Mouse (Mus musculus) gastrocnemius, adult 2 months (tissue): ENCODE results near the gene Utp14b. TPM values are rescaled to one million over a fixed set of nuclear protein-coding genes. Genes with fewer than 3 reads are reported as not detected.
A peak's percentile ranks its signal among the peaks of the same experiment; 100 is the strongest.

Source experiments
- DNase-seq: peaks from one replicate; pipeline ENCODE4 v3.0.0; 2022
- H3K27ac ChIP-seq: fragments of 200-600 bp; 2 replicates; pipeline ENCODE4 v1.8.1; 2022; ENCODE audit warnings: mild to moderate bottlenecking
- H3K4me3 ChIP-seq: fragments of 200-600 bp; 2 replicates; pipeline ENCODE4 v1.8.1; 2022; ENCODE audit warnings: mild to moderate bottlenecking, moderate library complexity
- CTCF ChIP-seq: fragments of 200-600 bp; IDR thresholded peaks from 2 replicates; pipeline ENCODE4 v1.8.1; 2022; ENCODE audit warnings: antibody characterized with exemption, mild to moderate bottlenecking, moderate library complexity
- intact Hi-C: fragments of 180-260 bp; cut with DNase I; formaldehyde crosslinking; loops from one replicate; pipeline ENCODE4 v1.15.1; 2025
- long read RNA-seq, 2 experiments: library from polyadenylated mRNA; stranded (forward); transcript quantifications; one replicate each; pipeline ENCODE4 v2.0.0; 2021
- total RNA-seq, 2 experiments: library from RNA; stranded (reverse); gene quantifications; 2 replicates each; pipeline ENCODE4 v1.2.3; 2021

Utp14b gene
- total RNA-seq = 1 to 10 TPM; 1.6 to 2.6 TPM
- long read RNA-seq, experiment 1 = 0 reads
- long read RNA-seq, experiment 2 = 0 reads

DNA sequence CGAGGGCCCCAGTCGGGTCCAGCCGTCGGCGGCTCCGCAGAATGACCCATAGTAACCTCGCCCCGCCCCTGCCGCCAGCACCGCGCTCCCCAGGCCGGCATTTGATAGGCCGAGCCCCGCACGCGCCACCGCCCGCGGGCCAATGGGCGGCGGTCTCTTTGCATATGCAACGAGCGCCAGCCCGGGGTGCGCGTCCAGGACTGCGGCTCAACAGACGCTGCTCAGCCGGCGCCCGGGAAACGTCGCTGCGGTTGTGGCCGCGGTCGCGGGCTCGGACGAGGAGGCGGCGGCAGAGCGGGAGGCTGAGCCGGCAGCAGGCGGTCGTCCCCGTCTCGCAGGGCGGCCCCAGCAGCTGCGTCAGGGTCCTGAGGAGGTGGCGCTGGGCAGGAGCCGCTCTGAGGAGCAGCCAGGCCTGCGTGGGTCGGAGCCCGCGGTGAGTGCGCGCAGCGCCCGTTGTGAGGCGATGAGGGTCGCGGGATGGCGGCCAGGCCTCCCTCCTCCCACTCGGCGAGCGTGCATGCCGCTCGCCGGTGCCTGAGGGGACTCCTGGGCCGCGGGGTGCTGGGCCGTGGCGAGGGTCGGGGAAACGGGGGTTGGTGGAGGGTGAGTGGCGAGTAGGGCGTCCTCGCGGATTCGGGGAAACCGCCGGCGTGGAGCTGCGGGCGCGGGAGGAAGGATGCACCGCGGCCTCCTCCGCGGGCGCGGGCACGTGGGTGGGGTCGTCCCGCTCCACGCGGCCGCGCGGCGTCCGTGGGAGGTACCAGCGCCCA is at the start of gene Utp14b, which contains the start of gene Acsl3:
TSS of gene Utp14b (plus strand) at position 368 of the 770 bp plus-strand sequence.
TSS of gene Acsl3 (plus strand) at position 155 of the 770 bp plus-strand sequence.
- H3K27ac ChIP-seq = peak within 1 kb of the TSS; percentile 93
- intact Hi-C loops = loop anchor here (1.0 to 5.0 kb wide), 2 partner anchors 46 to 121 kb away; no protein-coding TSS in a partner anchor
- peak; percentile 99 for DNase-seq
- H3K4me3 ChIP-seq = peak within 1 kb of the TSS; percentile 99
- no peak for TF ChIP-seq CTCF

DNA sequence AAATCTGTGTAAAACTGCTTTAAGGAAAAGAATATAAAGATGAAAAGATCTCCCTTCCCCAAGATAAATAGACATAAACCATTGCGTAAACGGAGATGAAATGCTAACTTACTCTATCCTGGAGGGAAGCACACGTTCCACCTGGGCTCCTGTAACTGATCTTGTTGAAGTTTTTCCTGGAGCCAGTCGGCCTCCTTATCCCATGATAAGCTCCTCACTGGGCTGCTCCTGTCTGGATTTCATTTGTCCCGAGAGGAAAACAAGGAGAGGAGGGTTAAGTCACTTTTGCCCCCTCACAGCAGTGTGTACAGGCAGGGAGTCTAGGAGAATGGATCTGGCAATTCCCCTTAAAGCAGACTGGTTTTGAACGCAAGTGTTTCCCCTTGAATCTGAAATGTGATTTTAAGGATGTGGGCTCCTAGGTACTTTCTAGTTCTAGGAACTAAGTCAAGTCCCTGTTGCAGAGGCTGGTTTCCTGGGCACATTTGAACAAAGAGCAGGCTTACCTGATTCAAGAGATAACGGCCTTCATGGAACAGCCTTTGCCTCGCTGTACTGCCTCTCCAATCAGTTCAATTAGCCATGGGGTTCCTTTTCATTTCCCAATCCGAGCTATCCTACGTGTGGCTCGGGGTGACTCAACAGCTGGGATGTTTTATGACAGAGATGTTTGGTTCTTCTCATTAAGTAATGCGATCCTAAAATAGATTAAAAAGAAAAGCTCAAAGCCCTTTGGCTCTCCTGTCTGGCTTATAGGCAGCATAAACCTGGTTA is 48.5 kb upstream of the Utp14b start:
- Histone ChIP-seq H3K4me3 (no peak overlapping the region; the same call in none of the 2 replicates), H3K27ac (peak overlapping the region; percentile 64)
- TF ChIP-seq CTCF = no peak
- DNase-seq = no peak
- intact Hi-C loops = no loop called here

DNA sequence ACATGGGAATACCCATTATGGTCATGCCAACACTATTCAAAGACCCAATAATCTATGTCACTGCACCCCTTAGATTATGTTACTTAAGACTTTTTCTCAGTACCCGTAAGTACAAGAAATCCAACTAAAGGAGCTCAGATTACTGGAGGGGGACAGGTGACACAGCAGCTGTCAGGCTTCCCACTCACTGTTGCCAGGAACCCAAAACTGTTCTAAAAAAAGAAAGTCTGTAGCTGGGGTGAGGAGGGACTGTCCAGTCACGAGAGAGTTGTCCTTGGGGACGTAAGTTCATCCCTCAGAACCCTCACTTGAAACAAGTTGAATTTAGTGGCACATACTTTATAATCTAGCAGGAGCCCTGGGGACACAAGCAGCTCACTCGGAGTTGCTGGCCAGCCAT is 46.8 kb upstream of the Utp14b start:
- intact Hi-C loops = loop anchor here (5.0 kb wide), 1 partner anchor 46 kb away; the partner anchor contains the start of genes Acsl3 and Utp14b
- Histone ChIP-seq H3K4me3 (peak overlapping the region; percentile 21; the same call in 1 of the 2 replicates), H3K27ac (peak overlapping the region; percentile 81)
- TF ChIP-seq CTCF = no peak
- DNase-seq = peak; percentile 59

DNA sequence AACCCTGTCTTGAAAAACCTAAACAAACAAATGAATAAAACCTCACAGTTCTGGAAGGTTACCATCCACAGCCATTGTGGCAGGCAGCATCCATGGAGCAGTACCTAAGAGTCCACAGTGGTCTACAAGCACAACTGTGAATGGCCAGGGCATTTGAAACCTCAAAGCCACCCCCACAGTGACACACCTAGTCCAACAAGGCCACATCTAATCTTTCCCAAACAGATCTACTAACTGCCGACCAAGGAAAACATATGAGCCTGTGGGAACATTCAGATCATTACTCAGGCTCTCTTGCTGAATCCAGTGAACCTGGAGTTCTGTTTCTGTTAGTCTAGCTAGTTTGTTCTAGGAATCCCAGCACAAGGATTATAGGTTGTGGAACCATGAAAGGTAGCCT is 44.9 kb upstream of the Utp14b start:
- no peak for DNase-seq
- H3K4me3 ChIP-seq = no peak overlapping the region
- peak overlapping the region; percentile 64 for H3K27ac ChIP-seq
- intact Hi-C loops = loop anchor here (5.0 kb wide), 1 partner anchor 44 kb away; the partner anchor contains the start of genes Acsl3 and Utp14b
- no peak for TF ChIP-seq CTCF

DNA sequence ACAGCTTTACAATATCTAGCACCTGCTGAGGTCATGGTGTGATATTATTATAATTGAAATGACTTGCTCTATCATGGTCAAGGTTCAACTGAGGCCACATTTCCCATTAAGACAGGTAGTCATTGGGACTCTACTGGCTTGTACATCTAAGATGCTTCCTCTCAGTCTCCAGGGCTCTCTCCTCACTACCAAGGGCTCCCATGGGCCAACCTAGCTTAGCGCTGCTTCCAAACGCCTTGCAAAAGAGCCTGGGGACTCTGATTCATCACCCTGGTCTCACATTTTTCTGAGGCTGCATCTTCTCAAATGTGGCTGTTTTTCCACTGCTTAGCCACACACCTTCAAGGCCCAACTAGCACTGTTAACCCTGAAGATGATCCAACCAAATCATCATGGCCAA is 33.5 kb upstream of the Utp14b start:
- Histone ChIP-seq H3K4me3 (no peak overlapping the region), H3K27ac (no peak overlapping the region)
- TF ChIP-seq CTCF = no peak
- DNase-seq = no peak
- intact Hi-C loops = no loop called here

DNA sequence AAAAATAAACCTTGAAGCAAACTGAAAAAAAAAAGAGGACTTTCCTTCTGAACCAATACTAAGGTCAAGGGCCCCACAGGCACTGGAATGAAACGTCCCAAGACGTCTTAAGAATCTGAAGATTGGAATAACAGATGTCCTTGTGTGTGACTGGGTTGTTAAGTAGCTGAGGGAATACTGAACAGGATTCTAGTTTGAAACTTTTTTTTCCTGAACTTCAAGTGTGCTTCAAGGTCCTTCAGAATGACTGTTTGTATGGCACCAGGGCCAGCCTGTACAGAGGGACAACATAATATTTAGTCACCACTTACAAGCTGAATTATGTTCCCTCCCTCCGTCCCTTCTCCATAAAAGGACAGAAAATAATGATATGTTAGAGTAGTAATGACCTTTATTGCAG is 23.4 kb upstream of the Utp14b start:
- intact Hi-C loops = no loop called here
- TF ChIP-seq CTCF = no peak
- Histone ChIP-seq H3K4me3 (no peak overlapping the region), H3K27ac (no peak overlapping the region)
- DNase-seq = no peak

DNA sequence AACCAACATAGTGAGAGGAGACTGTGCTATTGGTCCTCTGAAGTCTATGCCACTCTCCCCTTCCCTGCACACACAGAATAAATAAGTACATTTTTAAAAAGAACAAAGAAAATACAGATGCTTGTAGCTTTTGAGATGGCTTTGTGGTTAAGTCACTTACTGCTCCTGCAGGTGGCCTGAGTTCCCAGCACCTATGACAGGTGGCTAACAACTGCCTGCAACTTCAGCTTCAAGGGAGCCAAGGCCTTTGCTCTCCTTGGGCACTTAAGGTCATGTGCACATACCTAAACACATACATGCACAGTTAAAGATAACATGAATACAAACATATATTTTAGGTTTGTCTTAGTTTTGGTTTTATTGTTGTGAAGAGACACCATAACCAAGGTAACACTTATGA is 17.0 kb upstream of the Utp14b start:
- no peak for TF ChIP-seq CTCF
- no peak for DNase-seq
- intact Hi-C loops = no loop called here
- Histone ChIP-seq H3K27ac (no peak overlapping the region), H3K4me3 (no peak overlapping the region)

DNA sequence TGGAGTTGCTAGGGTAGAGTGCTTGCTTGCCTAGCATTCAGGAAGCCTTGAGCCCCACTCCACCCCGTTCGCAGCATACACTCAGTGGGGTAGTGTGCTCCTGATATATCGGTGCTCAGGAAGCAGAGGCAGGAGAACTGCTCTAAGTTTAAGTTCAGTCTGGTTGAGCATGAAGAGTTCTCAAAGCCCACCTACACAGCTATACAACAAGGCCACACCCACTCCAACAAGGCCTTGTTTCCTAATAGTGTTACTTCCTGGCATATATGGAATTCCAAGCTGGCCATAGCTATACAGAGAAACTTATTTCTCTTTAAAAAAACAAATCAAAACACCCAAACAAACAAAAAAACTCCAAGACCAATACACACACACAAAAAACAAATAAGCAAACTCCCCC is 16.0 kb upstream of the Utp14b start:
- H3K4me3 ChIP-seq = no peak overlapping the region
- TF ChIP-seq CTCF = no peak
- intact Hi-C loops = no loop called here
- DNase-seq = no peak
- no peak overlapping the region for H3K27ac ChIP-seq

DNA sequence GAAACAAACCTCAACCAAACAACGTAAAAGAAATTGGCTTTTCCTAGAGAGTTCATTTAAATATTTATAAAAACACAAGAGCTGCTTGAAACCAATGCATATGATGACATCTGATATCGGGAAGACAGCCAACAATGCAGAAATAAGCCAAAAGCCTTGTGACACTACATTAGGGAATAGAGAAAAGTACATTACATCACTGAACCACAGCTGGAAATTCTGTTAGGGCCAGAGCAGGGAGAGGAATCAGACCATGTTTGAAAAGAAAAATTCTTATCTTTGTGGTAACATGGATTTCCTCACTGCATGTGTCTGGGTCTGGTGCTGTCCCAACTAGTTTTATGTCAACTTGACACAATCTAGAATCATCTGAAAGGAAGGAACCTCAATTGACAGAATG is 15.6 kb upstream of the Utp14b start:
- Histone ChIP-seq H3K4me3 (no peak overlapping the region), H3K27ac (no peak overlapping the region)
- intact Hi-C loops = no loop called here
- DNase-seq = no peak
- TF ChIP-seq CTCF = no peak

DNA sequence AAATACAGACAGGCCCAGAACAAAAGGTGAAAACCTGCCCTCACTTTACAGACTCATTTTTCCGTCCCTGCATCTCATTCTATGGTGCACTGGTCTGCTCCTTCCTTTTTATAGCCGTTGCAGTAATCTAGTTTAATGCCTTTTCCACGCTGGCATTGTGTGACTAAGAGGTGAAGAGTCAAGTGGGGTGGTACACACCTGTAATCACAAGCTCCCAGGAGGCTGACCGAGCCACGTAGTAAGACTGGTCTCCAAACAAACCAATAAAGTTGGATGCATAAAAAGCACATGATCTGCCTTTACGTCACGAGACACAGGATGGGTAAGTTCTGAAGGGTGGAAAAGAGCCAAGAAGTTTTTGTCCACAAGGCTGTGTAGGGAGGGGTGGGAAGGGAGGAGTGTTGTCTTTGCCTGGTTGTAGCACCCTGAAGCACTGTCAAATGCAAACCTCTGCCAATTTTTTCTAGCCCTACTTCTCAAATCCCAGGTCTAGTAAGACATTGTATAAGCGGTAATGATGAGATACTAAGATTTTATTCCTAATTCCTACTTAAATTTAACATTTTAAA is 10.4 kb upstream of the Utp14b start:
- H3K4me3 ChIP-seq = no peak overlapping the region
- H3K27ac ChIP-seq = no peak overlapping the region
- TF ChIP-seq CTCF = no peak
- intact Hi-C loops = no loop called here
- no peak for DNase-seq

DNA sequence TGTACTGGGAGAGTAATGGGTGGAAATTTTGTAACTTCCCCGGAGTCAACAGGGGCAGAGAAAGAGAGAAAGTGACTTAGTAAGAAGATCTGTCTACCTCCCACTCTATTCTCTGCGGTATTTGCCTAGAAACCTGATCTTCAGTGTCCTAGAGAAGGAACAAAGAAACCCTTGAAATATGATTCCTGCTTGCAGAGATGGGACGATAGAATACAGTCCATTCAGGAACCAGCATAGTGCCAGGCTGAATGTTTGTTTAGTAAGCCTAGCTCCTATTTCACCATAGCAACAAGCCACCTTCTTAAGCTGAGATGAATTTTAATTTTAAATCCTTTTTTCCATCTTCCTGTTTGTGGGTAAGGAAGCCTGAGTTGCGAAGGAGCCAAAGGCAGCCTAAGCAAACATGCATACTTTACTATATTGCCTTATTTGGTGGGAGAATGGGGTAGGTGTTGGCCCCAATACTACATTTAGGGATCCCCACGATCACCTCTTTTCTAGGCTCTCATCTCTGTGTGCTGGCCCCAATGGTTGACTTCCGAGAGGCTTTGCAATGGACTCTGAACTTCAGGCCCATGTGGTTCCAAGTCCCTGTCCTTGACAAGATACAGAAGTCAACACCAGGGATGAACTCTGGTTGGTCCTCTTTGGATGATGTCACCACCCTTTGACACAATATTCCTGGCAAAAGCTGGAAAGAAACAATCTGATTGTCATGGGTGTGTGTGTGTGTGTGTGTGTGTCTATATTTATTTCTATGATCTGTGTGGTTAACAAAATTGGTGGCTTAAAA is 8.4 kb upstream of the Utp14b start:
- no peak for TF ChIP-seq CTCF
- no peak overlapping the region for H3K4me3 ChIP-seq
- H3K27ac ChIP-seq = no peak overlapping the region
- no peak for DNase-seq
- intact Hi-C loops = no loop called here

DNA sequence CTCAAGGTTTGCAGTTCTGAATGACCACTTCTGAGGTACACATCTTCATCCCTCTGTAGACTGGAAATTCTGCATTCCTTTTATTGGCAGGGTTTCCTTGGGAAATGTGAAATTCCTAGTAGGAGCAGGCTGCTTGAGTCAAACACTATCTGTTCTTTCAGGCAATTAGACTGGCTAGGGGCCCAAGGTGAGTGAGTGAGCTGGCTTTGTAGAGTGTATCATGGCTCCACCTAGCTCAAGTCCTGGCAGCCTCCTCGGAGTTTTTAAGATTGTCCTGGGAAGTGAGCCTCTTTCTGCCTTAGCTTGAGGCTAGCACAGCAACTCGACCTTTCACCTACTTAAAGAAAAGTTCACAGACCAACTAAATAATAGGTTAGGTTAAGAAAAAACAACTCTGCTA is 1.4 kb upstream of the Utp14b start:
- TF ChIP-seq CTCF = no peak
- DNase-seq = peak; percentile 26
- H3K27ac ChIP-seq = peak overlapping the region; percentile 9; the same call in 1 of the 2 replicates
- intact Hi-C loops = loop anchor here (5.0 kb wide), 1 partner anchor 44 kb away; no protein-coding TSS in a partner anchor
- no peak overlapping the region for H3K4me3 ChIP-seq
